Mouse (Mus musculus) lung, adult 2 months (tissue): ENCODE data around the gene Lgr5.

Experiments
- CTCF ChIP-seq: fragments of 200-500 bp; IDR thresholded peaks from 2 replicates; pipeline ENCODE4 v1.5.1; 2011; ENCODE audit warnings: mild to moderate bottlenecking, low read length, control low read depth; ENCODE audit not compliant: insufficient read depth
- POLR2A ChIP-seq: fragments of 200-500 bp; IDR thresholded peaks from 2 replicates; pipeline ENCODE4 v1.6.1; 2011; ENCODE audit warnings: low read depth, mild to moderate bottlenecking, control low read depth, low read length, borderline replicate concordance; ENCODE audit errors: extremely low read depth

- TF ChIP-seq POLR2A (no peak), CTCF (no peak)
Measured at GRCm38 (mm10) chr10:115457368-115458021, 130.1 kb downstream of the Lgr5 start.
